Mouse (Mus musculus) forebrain, embryonic 12.5 days (tissue): ENCODE results near the gene Car8. TPM values are rescaled to one million over a fixed set of nuclear protein-coding genes. Genes with fewer than 3 reads are reported as not detected.
"Not testable (repeated sequence)": the region's sequence is repeated elsewhere in the genome, so short reads cannot be mapped to it uniquely, and the experiment has no call there.

Source experiments
- ATAC-seq: fragments of 200-750 bp; cut with Nextera tagmentation; 2 replicates; pipeline ENCODE4 v1.8.0; 2017; ENCODE audit warnings: moderate TSS enrichment; ENCODE audit not compliant: low FRiP score
- H3K27ac ChIP-seq: fragments of 300-500 bp; sonication (generic); 2 replicates; pipeline ENCODE4 v1.5.1; 2016; ENCODE audit warnings: mild to moderate bottlenecking
- H3K27me3 ChIP-seq: fragments of 300-500 bp; sonication (generic); 2 replicates; pipeline ENCODE4 v1.6.1; 2016; ENCODE audit warnings: mild to moderate bottlenecking
- H3K36me3 ChIP-seq: fragments of 300-500 bp; sonication (generic); replicated peaks from 2 replicates; pipeline ENCODE4 v1.6.1; 2016; ENCODE audit warnings: mild to moderate bottlenecking
- H3K4me1 ChIP-seq: fragments of 300-500 bp; sonication (generic); 2 replicates; pipeline ENCODE4 v1.6.1; 2016
- H3K4me2 ChIP-seq: fragments of 300-500 bp; sonication (generic); 2 replicates; pipeline ENCODE4 v1.6.1; 2016; ENCODE audit warnings: mild to moderate bottlenecking, moderate library complexity
- H3K4me3 ChIP-seq: fragments of 300-500 bp; sonication (generic); replicated peaks from 2 replicates; pipeline ENCODE4 v1.5.1; 2016; ENCODE audit warnings: mild to moderate bottlenecking
- H3K9ac ChIP-seq: fragments of 300-500 bp; sonication (generic); 2 replicates; pipeline ENCODE4 v1.6.1; 2016; ENCODE audit warnings: mild to moderate bottlenecking
- H3K9me3 ChIP-seq: fragments of 300-500 bp; sonication (generic); 2 replicates; pipeline ENCODE4 v1.6.1; 2016
- WGBS: fragments of 180-500 bp; shearing (Covaris S2); methylation state at CpG from one replicate; pipeline ENCODE4 v1.1.7; 2016; 5-methylcytosine and 5-hydroxymethylcytosine counted together
- polyA plus RNA-seq: library from polyadenylated mRNA; unstranded; fragments of >200 nt; fragmentation: Nextera tagmentation; extraction: Ambion mirVana; gene quantifications from 2 replicates; pipeline ENCODE4 v1.2.1, GENCODE M21; 2016

Gene Car8
- polyA plus RNA-seq, 1 experiment from 2014 or later, result 1.4 TPM

DNA sequence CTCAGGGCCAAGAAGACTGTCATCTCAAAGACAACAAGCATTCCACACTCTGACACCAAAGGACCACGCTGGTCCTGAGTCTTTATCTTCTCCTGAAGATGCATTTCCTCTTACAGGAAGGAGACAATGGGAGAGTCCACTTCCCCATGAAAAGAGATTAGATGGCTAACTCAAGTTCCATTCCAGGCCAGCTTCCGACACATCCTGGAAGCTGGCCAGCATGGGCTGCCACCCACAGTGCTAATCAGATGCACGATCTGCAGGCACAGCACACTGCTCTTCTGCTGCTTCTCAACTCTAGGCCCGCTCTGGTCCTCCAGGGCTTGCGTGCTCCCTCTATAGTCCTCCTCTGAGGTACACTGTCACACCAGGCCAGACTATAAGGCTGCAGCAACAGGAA, 40.8 kb downstream of the Car8 start:
- H3K27me3 ChIP-seq, result no peaks in the 10 kb centered on the region
- no peak for ATAC-seq
- no peak overlapping the region for H3K4me3 ChIP-seq
- H3K4me2 ChIP-seq, result no peak overlapping the region
- no peaks in the 10 kb centered on the region for H3K9me3 ChIP-seq
- H3K9ac ChIP-seq, result no peak overlapping the region
- 69% methylated on average over 5 of the region's 5 CpGs for WGBS
- no peaks in the 10 kb centered on the region for H3K4me1 ChIP-seq
- no peak overlapping the region for H3K27ac ChIP-seq
- no peaks in the 10 kb centered on the region for H3K36me3 ChIP-seq

DNA sequence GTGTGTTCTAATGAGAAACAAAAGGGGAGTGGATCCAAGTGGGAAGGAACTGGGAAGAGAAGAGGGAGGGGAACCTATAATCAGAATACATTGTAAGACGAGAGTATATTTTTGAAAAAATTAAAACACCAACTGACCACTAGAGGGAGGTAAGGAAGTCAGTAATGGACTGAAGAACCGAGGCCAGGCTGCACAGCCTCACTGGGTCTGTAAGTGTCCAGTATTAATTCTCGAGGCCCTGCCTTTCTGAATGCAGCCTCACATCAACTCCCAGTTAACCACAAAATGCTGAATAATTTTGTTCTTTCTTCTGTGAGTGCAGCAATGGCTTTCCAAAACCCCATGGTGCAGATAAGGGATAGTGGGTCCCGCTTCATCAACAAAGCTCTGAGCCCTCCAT, 48.4 kb downstream of the Car8 start:
- 75% methylated on average over 4 of the region's 4 CpGs for WGBS
- H3K4me3 ChIP-seq, result no peak overlapping the region
- no peak overlapping the region for H3K9ac ChIP-seq
- H3K27me3 ChIP-seq, result no peaks in the 10 kb centered on the region
- no peak overlapping the region for H3K27ac ChIP-seq
- H3K4me2 ChIP-seq, result no peak overlapping the region
- H3K9me3 ChIP-seq, result no peaks in the 10 kb centered on the region
- no peak for ATAC-seq
- no peaks in the 10 kb centered on the region for H3K36me3 ChIP-seq
- H3K4me1 ChIP-seq, result no peaks in the 10 kb centered on the region

DNA sequence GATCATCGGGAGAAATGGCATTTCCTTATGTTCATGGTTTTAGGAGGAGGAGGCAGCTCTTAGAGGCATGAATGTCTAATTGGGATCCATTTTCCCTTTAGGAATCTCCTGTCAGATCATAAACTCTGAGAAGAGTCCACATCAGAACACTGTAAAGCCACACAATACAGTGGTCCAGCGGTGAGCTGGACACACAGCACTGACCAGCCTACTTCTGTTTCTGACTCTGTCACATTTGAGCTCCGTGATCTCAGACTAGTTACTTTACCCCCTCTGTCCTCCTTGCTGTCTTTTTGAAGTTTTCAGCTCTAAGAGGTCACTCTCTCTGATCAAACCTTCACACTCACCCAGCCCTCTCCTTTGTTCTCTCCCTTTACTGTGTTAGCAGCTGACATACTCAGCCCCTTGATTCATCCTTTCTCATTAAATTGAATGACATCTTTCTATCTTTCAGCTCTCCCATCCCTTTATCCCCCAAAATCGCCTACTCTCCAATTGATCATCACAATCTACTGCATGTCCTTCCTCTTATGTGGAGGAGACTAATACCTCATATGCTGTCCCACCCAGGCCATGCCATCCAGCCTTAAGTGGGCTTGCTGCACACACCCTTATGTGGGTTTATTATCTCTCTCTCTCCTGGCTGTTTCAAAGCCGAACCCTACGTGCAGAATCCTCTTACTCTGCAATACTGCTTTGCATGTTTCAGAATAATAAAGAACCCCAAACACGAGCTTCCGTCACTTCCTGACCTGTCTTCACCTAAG, 51.7 kb downstream of the Car8 start:
- H3K4me3 ChIP-seq, result no peak overlapping the region

DNA sequence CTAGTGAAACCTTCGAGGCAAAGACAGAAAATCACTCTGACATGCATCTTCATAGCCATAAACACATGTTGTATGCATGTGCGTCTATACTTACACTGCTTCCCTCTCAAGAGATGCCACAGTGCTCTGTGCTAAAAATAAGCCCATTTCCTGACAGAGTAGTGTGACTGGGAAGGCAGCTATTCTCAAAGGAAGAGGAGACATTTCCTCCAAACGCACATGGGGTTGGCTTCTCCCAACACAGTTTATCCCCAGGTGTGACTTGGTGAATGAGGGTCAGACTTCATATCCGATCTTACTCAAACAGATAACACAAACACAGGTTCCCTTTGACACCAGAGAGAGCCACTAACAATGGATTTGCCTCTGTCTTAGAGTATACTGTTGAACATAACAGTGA, 58.3 kb downstream of the Car8 start:
- no peak for ATAC-seq
- H3K27ac ChIP-seq, result no peak overlapping the region
- 86% methylated on average over 4 of the region's 4 CpGs for WGBS
- no peaks in the 10 kb centered on the region for H3K27me3 ChIP-seq
- H3K4me2 ChIP-seq, result no peak overlapping the region
- H3K9ac ChIP-seq, result no peak overlapping the region
- H3K36me3 ChIP-seq, result no peaks in the 10 kb centered on the region
- no peak overlapping the region for H3K4me3 ChIP-seq
- no peaks in the 10 kb centered on the region for H3K4me1 ChIP-seq
- no peaks in the 10 kb centered on the region for H3K9me3 ChIP-seq

More for the DNA sequence above, 51.7 kb downstream of the Car8 start:
- no peak for ATAC-seq
- Histone ChIP-seq H3K27ac (no peak overlapping the region), H3K4me1 (no peaks in the 10 kb centered on the region), H3K4me2 (no peak overlapping the region), H3K9ac (no peak overlapping the region), H3K27me3 (no peaks in the 10 kb centered on the region), H3K36me3 (no peaks in the 10 kb centered on the region), H3K9me3 (no peaks in the 10 kb centered on the region)
- 81% methylated on average over 8 of the region's 8 CpGs for WGBS

DNA sequence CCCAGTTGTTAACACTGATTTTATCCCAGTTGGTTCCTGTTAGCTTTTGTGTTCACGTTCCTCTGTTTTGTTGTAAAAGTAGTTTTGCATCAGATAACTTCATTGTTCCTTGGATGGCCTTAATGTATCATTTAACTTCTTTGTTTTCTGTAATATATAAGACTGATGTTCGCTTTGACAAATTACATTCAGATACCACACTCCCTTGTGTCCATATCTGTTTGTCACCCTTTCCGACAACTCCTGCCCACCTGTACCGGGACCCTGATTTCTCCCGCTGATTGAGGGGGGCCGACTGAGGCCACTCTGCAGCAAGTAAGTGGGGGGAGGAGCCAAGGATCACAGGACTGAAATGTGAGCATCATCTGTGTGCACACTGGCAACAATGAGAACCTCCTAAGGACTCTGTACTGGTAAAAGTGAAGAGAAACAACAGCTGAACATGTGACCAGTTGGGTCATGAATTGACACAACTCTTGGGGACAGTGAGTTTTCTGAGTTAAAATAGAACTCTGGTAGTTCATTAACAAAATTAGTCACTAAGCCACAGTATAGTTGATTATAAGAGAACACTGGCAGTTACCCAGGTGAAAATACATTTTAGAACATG, 84.1 kb downstream of the Car8 start:
- Histone ChIP-seq H3K36me3 (no peaks in the 10 kb centered on the region), H3K27ac (no peak overlapping the region), H3K27me3 (no peaks in the 10 kb centered on the region), H3K9ac (no peak overlapping the region), H3K4me2 (no peak overlapping the region), H3K4me3 (no peak overlapping the region), H3K9me3 (no peaks in the 10 kb centered on the region), H3K4me1 (no peaks in the 10 kb centered on the region)
- WGBS, result 83% methylated on average over 6 of the region's 6 CpGs
- ATAC-seq, result no peak

DNA sequence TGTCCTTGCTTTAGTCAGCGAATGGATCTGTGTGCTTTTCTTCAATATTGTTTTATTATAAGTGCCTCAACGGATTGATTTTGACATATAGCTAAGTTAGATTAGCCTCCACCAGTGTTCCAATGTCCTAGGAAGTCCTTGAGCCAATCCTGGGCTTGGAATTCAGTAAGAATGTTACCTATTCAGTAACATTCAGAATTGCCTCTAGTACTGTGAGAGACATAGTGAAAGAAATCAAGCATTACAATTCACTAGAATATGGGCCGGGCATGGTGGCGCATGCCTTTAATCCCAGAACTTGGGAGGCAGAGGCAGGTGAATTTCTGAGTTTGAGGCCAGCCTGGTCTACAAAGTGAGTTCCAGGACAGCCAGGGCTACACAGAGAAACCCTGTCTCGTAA, 84.9 kb downstream of the Car8 start:
- 93% methylated on average over 5 of the region's 5 CpGs for WGBS
- H3K9me3 ChIP-seq, H3K36me3 ChIP-seq, H3K9ac ChIP-seq, H3K27me3 ChIP-seq, H3K4me2 ChIP-seq, H3K27ac ChIP-seq, ATAC-seq, H3K4me1 ChIP-seq, H3K4me3 ChIP-seq: not testable (repeated sequence)

DNA sequence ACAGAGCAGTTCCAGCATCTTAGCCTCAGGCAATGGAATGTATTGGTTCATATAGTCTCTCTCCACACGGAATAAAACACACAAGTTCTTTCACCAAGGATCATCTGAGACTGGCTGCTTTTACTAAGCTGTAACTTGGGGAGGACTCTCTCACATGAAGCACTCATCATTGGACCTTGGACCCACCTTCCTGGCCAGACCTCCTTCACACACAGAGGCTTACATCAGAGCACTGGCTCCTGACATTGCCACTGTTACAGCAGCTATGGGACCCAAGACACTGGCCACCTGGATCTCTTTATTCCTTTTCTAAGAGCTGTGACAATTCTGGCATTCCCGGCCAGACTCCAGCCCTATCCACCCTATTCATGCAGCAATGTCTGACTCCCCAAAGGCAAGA, 101.4 kb downstream of the Car8 start:
- 85% methylated on average over 2 of the region's 2 CpGs for WGBS
- Histone ChIP-seq H3K4me2 (no peak overlapping the region), H3K27ac (no peak overlapping the region), H3K36me3 (no peaks in the 10 kb centered on the region), H3K27me3 (no peaks in the 10 kb centered on the region), H3K4me1 (no peaks in the 10 kb centered on the region), H3K9me3 (no peaks in the 10 kb centered on the region), H3K9ac (no peak overlapping the region), H3K4me3 (no peak overlapping the region)
- no peak for ATAC-seq

DNA sequence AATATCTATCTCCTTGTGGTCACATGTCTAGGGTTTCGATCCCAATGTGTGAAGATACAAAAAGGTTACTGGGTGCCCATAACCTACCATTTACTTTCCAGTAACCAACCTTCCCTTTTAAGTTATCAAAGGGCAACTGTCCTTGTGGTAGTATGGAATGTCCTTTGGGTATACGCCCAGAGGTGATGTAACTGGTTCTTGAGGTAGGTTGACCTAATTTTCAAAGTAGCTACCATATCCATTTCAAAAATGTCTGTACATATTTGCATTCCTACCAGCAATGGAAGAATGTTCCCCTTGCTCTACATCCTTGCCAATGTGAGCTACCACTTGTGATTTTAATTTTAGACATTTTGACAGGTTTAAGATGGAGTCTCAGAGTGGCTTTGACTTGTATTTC, 106.8 kb downstream of the Car8 start:
- H3K4me3 ChIP-seq, result no peak overlapping the region
- H3K9ac ChIP-seq, result no peak overlapping the region
- no peak overlapping the region for H3K27ac ChIP-seq
- WGBS, result 99% methylated on average over 2 of the region's 2 CpGs
- no peaks in the 10 kb centered on the region for H3K27me3 ChIP-seq
- H3K4me1 ChIP-seq, result no peaks in the 10 kb centered on the region
- ATAC-seq, result no peak
- H3K4me2 ChIP-seq, result no peak overlapping the region
- H3K9me3 ChIP-seq, result no peaks in the 10 kb centered on the region
- no peaks in the 10 kb centered on the region for H3K36me3 ChIP-seq

DNA sequence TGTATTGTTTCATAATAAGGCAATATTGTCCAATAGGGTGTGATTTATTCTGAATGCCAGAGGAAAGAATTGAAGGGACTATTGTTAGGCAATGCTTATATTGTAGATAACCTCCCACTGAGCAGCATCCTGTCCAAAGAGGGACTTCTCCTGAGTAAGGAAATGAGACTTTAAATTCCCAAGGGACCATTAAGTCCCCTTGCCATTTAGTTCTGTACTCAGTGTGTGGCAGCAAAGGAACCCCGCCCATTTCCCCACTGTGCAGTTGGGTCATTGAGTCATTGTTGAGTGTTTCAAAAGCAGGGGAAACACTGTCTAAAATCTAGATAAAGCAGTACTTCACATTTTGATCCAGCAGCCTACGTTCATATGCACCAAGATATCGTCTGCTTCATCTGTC, 125.3 kb downstream of the Car8 start:
- Histone ChIP-seq H3K9ac (no peak overlapping the region), H3K36me3 (no peaks in the 10 kb centered on the region), H3K27me3 (no peaks in the 10 kb centered on the region), H3K4me3 (no peak overlapping the region), H3K27ac (no peak overlapping the region), H3K4me2 (no peak overlapping the region), H3K9me3 (no peaks in the 10 kb centered on the region), H3K4me1 (peaks cover 3% of the 10 kb centered on the region; the same call in 1 of the 2 replicates)
- no peak for ATAC-seq
- WGBS, result 83% methylated on average over 3 of the region's 3 CpGs

DNA sequence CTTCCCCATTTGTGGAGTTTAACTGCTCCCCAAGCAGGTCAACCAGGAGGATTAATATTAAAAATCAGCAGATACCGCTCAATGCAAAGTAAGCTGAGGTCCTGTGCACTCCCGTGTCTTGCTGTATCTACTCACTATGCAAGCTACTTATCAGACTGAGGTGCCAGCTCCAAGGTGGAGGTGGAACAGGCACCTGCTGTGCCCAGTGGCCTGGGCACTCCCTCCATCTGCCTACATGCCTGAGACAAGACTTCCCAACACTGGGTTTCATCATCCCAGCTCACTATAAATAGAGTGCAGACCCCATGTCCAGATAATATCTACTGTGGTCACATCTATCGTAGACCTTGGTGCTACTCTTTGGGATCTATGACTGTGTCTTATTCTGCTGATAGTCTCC, 127.0 kb downstream of the Car8 start:
- no peak overlapping the region for H3K27ac ChIP-seq
- no peak overlapping the region for H3K4me3 ChIP-seq
- H3K4me1 ChIP-seq, result peaks cover 3% of the 10 kb centered on the region; the same call in 1 of the 2 replicates
- no peaks in the 10 kb centered on the region for H3K27me3 ChIP-seq
- no peak for ATAC-seq
- H3K4me2 ChIP-seq, result no peak overlapping the region
- H3K9ac ChIP-seq, result no peak overlapping the region
- H3K36me3 ChIP-seq, result no peaks in the 10 kb centered on the region
- WGBS, result 94% methylated on average over 3 of the region's 3 CpGs
- no peaks in the 10 kb centered on the region for H3K9me3 ChIP-seq

DNA sequence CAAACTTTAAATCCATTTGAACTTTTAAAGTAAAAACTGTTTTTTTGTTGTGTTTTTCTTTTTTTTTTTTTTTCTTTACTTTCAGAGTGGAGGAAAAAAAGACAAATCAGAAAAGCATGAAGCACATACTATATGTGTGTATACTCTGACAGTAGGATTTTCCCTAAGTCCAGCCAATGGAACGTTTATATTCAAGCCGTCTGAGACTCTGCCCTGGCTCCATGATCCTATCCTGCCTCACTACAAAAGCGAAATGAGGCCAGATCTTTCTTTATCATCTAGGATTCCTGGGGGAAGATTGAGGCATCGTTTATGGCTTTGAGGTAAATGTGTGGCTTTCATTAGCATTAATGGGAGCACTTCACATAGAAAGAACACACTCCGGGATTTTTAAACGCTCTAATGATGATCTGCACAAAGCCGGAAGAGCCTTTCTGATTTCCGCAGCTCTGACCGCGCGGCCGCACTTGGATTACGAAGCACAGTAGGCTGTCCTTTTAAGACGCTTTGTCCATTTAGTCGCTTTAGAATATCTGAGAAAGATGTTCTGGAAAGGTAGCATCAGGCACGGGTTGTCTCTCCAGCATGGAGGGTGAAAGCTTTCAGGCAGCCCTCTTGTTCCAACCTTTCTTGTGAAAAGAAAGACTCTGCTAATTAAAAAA, 128.8 kb downstream of the Car8 start:
- Histone ChIP-seq H3K36me3 (no peaks in the 10 kb centered on the region), H3K9ac (peak overlapping the region; percentile 7; the same call in 1 of the 2 replicates), H3K9me3 (no peaks in the 10 kb centered on the region), H3K4me1 (peaks cover 3% of the 10 kb centered on the region; the same call in 1 of the 2 replicates), H3K4me2 (peak overlapping the region; percentile 35), H3K4me3 (no peak overlapping the region), H3K27ac (no peak overlapping the region), H3K27me3 (no peaks in the 10 kb centered on the region)
- WGBS, result 32% methylated on average over 16 of the region's 16 CpGs
- ATAC-seq, result peak; percentile 39; the same call in 1 of the 2 replicates

DNA sequence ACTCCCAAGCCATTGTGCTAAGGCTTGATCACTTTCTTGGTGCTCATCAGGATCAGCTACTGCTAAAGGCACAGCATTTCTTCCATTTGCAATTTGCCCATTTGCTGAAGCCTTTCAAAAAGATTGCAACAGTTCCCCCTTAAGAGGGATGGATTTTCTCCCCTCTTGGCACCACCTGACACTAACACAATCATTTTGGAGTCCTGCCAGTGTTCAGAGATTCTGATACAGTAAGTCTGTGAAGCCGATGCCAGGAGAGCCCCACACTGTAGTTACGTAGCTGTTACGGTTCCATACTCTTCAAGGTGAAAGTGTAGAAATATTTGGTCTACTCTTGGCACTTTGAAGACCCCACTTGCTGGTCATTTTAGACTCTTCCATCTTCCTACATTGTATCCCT, 137.4 kb downstream of the Car8 start:
- Histone ChIP-seq H3K27ac (no peak overlapping the region), H3K9me3 (no peaks in the 10 kb centered on the region), H3K9ac (no peak overlapping the region), H3K4me1 (peaks cover 10% of the 10 kb centered on the region), H3K4me2 (no peak overlapping the region), H3K36me3 (no peaks in the 10 kb centered on the region), H3K27me3 (peaks cover 24% of the 10 kb centered on the region), H3K4me3 (no peak overlapping the region)
- no peak for ATAC-seq
- WGBS, result 69% methylated on average over 3 of the region's 3 CpGs
